Mouse (Mus musculus) ES-Bruce4 (cell line): ENCODE results near the gene Kprp.

Experiments
- CTCF ChIP-seq: IDR thresholded peaks from one replicate; pipeline ENCODE4 v1.8.1; 2011; ENCODE audit warnings: low read depth, low read length
- POLR2A ChIP-seq: IDR thresholded peaks from one replicate; pipeline ENCODE4 v1.8.1; 2011; ENCODE audit warnings: low read length; ENCODE audit not compliant: insufficient read depth

DNA sequence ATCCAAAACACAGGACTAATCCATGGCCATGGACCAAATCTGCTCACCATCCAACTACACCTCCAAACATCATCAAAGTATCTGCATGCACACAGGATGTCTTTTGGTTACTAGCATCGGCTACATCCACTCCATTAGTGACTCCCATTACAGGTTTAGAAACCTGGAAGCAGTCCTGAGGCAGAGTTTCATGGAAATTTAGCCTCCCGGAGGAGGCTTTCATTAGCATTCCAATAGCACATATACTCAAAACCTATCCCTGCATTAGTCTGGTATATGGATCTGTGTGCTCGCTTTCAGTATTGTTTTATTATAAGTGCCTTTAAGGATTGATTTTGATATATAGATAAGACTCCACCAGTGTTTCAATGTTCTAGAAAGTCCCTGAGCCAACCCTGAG is 11.5 kb downstream of the Kprp start:
- TF ChIP-seq POLR2A (no peak), CTCF (no peak)
